Mouse (Mus musculus): ENCODE results near the gene Ppef1.

The Ppef1 gene

GRCm38 (mm10) chrX:160592933-160593332 is 142.6 kb downstream of the Ppef1 start:
- DNase-seq, result no peak

- no peak for DNase-seq
These were observed 145.4 kb downstream of the Ppef1 start for GRCm38 (mm10) chrX:160590147-160590546.

- no peak for DNase-seq
These were observed 147.0 kb downstream of the Ppef1 start for GRCm38 (mm10) chrX:160588523-160588922.

- DNase-seq, result no peak
These were observed 150.5 kb downstream of the Ppef1 start for GRCm38 (mm10) chrX:160585110-160585509.

- DNase-seq, result no peak
These were observed 151.3 kb downstream of the Ppef1 start for GRCm38 (mm10) chrX:160584148-160584838.

GRCm38 (mm10) chrX:160583589-160583988 is 152.0 kb downstream of the Ppef1 start:
- no peak for DNase-seq

Data from kidney, adult 8-10 months (tissue).